Mouse (Mus musculus) spleen, postnatal 14 days (tissue): ENCODE measurements around the gene Sapcd2.

Experiments
- DNase-seq, 2 experiments: peaks; one replicate each; pipeline ENCODE4 v3.0.0; 2021 to 2022; ENCODE audit warnings: low spot score in 2 of 2

The Sapcd2 gene

DNA sequence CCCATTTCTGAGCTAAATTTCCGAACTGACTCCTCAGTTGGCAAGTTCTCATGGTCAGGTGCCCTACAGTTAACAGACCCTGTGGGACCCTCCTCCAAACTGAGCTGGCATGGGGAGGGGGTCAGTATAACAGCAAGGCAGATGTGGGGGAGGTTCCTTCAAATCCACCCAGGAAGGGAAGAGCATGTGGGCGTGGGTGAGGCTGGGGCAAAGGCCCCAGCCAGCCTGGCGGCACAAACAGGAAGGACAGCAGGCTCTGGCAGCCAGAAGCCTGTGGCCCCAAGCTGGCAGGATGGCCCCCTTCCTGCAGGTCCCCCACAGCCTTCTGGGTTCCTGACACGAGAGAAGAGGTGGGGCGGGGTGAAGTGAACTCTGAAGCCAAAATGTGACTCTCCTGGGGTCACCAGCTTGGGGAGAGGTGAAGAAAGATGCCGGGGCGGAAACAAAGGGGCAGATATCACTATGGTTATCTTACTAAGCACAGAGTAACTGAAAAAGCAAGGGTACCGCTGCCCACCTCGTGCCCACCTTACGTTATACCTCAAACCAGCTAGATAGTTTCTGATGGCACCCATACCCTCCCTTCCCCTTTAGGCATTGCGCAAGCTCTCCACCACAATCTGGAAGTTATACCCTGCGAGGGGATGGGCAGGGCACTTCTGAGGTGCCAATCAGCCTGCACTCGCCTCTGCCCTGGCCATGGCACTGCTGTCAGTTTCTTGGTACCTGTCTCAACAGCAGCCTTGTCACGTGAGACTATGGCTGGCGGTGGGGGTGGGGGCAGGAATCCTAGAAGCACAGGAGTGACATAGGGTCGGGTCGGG, 50.7 kb downstream of the Sapcd2 start, which contains the start of gene Fut7:
Fut7 (plus strand) TSS at position 681 of the 824 bp plus-strand sequence.
- DNase-seq, result no peak

DNA sequence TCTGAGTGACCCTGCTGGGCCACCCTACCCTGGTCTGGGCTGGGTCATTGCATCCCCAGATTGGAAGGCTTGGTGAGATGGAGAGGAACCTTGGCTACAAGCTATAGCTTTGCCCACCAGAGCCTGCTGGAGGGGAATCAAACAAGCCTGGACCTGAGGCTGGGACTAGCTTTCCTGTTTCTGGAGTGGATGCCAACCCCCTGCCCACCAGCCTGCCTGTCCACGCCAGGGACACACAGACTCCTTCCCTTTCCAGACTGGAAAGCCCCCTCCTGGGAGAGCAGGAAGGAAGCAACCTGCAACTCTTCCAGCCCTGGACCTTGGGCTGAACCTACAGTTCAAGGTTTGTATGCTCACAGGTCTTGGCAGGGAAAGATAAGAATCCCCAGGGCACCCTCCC, 51.5 kb downstream of the Sapcd2 start:
- no peak for DNase-seq

DNA sequence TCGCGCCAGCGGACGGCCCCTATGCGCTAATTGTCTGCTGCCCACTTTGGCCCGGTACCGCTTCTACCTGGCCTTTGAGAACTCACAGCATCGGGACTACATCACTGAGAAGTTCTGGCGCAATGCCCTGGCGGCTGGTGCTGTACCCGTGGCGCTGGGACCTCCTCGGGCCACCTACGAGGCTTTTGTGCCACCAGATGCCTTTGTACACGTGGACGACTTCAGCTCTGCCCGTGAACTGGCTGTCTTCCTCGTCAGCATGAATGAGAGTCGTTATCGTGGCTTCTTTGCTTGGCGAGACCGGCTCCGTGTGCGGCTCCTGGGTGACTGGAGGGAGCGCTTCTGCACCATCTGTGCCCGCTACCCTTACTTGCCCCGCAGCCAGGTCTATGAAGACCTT, 53.4 kb downstream of the Sapcd2 start:
- no peak for DNase-seq

DNA sequence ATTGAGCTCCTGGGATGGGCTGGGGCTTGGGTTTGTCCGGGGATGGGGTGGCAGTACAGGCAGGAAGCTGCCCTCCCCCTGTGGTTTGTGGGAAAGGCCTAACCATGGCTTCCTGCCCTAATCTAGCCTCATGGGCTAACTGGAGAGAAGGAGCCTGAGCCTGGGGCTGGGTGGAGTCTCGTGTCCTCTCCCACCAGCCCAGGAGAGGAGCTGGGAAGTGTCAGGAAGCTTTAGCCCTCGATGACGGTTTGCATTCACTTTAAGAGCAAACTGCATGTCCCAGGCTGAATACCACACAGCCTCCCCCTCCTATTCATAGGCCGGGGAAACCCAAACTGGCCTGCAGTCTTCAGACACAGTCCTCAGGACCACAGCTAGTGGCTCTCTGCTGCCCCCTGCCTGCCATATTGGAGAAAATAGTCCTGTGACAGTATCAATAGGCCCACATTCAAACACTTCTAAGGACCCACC, 54.6 kb downstream of the Sapcd2 start:
- DNase-seq, result peak; percentile 37 to 65

DNA sequence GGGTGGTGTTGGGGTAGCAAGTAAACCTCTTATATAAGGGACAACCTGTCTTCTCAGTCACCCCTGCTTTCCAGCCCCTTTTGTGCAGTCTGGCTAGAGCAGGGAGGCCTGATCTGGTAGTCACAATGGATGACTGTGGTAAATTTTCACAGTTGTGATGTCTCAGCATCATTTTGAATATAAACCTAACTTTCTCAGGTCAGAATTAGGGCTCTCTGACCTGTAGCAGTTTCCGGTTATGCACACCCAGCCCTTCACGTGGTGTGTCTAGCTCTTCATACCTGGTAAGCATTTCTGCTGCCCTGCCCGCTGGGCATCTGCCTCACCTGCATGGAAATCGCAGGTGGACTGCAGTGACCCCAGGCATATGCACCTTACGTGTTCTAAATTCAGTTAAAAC, 55.1 kb downstream of the Sapcd2 start:
- DNase-seq, result no peak
